Mouse (Mus musculus): ENCODE measurements around the gene Asic2.
A peak's percentile ranks its signal among the peaks of the same experiment; 100 is the strongest.

The Asic2 gene

DNA sequence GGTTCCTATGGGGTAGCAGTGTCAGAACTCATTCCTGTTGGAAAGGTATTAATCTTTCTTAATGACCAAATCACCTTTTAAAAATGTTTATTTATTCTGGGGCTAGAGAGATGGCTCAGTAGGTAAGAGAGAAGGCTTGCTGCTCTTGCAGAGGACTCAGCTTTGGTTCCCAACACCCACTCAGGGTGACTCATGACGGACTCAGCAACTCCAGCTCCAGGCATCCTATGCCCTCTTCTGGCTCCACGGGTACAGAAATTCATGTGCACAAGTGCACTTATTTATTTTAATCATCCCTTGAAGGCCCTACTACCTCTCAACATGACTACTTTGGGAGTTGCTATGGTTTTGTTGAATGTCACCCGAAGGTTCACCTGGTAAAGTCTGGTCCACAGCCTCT lies 780.4 kb downstream of the Asic2 start:
- no peak for DNase-seq (ENCODE audit: low spot score)

DNA sequence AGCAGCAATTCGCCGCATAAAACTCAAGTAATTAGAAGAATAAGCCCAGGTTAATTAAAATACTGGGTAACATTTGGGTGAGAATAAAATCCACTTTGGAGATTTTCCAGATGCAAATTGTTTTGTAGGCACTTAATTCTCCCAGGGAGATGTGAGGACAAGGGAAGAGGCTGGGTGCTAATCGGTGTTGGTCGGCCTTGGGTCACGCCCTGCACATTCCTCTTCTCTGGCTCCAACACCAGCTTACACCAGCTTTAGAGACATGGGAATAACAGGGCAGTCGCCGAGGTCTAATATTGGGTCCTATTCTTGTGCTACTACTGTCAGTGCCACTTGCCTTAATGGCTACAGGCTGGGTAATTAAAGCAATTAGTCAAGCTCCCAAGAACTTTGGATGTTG lies 783.5 kb downstream of the Asic2 start:
- no peak for DNase-seq (ENCODE audit: low spot score)

DNA sequence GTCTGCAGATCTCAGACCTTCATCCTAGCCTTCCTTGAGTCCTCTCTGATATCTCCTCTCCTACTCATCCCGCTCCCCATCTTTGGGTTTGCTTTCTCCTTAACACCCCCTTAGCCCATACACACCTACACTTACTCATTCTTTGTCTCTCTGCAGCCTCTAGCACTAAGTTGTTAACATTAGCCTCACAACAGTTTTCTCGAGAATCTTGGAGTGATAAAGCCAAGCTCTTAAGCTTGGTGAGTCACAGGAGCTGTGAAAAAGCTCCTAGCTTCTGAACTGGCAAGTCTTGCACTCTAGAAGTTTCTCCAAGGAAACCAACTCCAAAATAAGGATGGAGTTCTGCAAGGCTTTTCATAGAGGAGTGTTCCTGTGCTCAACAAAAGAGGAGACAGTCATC lies 803.4 kb downstream of the Asic2 start:
- DNase-seq (ENCODE audit: low spot score): no peak

DNA sequence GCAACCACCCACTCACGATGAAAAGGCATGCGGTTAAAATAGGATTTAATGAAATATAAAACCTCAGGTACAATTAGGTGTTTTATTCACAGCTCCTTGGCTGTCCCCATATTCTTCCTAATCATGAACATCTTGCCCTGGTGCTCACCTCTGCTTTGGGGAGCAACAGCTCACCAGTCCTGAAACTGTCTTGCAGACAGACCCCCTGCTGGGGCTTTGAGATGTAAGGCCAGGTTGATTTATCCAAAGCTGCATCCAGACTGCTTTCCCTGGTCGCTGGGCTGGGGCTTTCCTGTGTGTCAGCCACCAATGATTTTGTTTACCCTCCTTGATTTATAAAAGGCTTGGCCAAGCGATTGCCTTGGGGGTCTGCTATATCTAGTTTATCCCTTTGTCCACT lies 805.2 kb downstream of the Asic2 start:
- no peak for DNase-seq (ENCODE audit: low spot score)

DNA sequence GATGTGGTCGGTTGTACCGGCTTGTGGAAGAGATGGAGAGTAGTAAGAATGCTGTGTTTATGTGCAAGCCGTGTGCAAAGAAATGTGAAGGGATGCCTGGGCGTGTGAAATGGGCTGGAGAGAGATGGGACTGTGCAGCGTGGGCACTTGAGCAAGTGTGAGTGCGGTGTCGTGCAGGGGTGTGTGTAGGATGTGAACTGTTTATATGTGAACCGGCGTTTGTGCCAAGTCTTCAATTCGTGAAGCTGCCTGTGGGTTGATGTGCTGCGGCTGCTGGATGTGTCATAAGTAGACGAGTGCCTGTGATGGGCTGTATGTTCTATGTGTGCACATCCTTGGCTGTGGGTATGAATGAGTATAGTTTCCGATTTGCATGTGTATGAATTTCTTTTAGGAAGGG lies 814.4 kb downstream of the Asic2 start:
- no peak for DNase-seq (ENCODE audit: low spot score)

DNA sequence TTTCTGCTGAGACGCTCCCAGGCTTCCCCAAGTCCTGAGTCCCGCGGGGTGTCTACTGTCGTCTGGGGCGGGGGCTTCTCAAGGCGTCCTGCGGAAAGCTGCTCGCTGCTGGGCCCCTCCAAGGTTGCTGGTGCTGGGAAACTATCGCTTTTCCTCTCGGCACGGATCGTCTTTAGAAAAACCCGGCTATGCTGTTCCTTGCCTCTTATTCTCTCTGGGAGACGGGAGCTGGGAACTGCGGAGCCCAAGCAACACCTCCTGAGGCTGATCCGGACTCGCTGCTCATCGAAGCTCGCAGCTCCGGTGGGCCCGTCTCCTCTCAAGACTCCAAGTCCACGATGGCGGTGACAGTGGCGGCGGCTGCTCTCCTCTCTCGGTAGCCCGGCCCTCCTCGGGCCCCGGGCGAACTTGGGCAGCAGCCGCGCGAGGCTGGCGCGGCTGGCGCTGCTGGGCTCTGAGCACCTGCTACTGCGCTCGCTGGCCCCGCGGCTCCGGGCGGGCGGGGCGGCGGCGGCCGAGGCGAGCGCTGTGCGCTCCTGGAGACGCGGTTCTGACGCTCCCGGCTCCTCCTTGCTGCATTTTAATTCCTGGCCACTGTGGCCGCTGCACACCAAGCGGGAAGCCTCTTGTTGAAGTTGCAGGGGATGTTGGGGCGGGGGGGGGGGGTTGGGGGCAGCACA lies 815.0 kb downstream of the Asic2 start:
- DNase-seq (ENCODE audit: low spot score): peak; percentile 13

DNA sequence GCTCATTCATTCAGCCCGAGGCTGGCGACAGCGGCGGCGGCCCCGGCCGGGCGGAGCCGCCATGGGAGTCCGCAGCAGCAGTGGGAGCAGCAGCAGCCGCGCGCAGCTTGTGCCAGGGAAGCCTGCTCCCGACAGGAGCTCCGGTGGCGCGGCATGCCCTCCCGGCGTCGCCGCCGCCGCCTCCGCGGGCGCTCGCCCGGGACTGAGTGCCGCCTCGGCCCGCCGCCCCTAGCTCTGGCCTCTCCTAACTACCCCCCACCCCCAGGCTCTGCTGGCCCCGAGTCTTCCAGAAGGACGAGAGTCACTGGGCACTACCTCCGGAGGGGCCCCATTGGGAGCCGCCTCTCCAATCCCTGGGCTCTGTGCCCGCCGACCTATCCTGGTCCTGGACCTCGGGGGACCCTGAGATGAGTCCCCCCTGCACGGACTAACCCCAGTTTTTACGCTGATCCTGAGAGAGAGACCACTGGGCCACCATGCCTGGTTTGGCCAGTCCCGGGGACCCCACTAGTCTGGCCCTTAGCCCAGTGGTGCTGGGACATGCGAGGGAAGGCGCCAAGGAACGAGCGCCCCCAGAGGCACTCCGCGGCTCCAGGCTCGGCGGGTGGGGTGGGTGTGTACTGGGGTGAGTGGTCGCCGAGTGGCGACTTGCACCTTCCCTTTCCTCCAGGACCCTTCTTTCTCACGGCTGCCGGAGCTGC lies 815.6 kb downstream of the Asic2 start:
- DNase-seq (ENCODE audit: low spot score): peak; percentile 10

DNA sequence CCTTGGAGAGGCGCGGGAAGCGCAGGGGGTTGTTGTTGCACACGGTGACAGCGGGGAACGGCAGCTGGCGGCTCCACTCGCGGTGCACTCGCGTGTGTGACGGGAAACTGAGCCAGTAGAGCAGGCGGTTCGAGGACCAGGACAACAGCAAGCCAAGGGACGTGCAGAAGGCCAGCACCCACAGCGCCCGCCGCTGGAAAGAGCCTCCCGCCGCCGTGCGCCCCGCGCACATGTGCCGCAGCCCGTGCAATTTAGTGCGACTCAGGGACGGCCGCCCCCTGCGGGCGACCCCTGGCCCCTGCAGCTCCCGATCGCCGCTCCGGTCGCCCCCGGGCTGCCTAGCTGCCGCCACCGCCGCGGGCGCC lies 816.3 kb downstream of the Asic2 start:
- peak; percentile 21 for DNase-seq (ENCODE audit: low spot score)

DNA sequence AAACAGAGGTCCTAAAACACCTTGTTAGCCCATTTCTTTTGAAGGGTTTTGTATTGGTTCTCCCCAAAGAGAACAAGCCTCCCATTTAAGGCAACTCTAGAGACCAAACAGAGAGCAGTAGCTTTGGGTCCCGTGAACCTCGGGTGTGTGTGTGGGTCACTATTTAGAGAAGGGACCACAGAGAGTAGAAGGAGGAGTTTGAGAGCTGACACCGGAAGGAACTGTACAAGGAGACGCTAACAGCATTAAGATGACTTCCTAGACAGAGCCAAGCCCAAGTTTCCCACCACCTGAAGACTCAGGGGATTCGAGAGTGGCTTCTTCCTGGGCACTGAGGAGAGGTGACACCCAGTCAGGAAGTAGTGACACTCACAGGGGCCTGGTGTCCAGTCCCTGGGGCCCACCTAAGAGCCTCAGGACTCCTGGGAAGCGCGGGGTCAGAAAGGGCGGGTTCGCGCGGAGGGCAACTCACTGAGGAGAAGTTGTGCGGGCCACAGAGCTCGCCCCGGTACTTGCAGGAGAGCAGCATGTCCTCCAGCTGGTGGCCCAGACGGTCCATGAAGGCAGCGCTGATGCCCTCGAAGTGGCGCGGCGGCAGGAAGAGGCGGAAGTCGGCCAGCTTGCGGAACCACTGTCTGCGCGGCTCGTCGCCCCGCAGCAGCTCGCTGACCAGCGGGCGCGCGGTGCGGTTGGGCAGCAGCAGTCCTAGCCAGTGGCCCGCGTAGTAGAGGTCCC lies 816.8 kb downstream of the Asic2 start:
- DNase-seq (ENCODE audit: low spot score): no peak

DNA sequence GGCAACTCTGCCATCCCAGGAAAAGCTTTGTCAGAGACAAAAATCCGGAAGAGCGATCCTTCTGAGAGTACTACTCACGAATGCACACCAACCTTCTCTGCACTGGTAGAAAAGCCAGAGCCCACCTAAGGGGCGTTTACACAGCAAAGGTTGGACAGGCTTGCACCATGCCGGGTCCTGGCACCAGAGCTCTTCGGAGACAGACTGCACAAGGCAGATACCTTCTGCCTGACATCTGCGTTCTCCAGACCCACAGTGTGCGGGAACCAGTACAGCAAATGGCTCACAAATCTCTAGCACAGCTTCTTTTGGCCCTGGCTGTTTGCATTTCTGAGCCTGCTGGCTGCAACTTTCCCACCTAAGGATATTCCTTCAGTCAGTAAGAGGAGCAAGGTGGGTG lies 817.6 kb downstream of the Asic2 start:
- no peak for DNase-seq (ENCODE audit: low spot score)

DNA sequence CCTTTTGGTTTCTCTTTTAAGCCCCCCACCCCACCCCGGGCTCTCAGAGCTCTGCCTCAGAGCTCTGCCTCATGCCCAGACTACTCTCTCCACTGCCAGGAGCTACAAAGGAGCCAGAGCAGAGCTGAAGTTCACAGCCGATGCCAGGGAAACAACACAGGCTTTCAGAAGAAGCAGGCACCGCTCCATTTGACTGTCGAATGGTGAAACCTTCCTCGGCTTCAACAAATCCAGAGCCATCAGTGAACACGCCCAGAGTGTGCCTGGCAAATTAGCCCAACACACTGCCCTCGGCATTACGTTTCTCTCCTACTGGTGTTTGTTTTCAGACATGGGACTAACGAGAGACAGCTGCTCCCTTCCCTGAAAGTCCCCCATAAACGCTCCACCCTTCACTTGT lies 819.8 kb downstream of the Asic2 start:
- DNase-seq (ENCODE audit: low spot score): no peak

DNA sequence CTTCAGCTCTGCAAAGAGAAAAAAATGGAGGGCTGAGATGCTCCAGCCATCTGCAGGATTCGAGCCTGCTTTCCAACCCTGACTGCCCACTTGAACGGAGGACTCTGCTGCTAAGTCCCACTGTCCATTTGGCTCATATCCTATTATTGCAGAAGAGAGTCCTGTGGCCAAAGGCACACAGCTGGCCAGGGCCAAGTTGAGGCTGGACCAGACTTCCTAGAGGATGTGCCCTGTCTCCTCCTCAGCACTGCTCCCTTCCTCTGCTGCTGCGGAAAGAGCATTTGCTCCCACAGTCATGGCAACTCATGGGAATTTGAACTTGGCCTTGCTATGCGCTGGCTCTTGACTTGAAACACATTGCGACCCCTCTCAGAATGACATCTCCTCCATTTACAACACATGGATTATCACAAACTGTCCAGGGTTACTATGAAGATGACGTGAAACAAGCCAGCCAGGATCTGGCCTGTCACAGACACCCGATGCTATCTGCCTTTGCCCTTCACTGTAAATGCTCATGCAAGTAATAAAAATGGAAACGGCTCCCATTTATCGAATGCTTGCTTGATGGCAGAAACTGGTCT lies 821.6 kb downstream of the Asic2 start:
- no peak for DNase-seq (ENCODE audit: low spot score)

DNA sequence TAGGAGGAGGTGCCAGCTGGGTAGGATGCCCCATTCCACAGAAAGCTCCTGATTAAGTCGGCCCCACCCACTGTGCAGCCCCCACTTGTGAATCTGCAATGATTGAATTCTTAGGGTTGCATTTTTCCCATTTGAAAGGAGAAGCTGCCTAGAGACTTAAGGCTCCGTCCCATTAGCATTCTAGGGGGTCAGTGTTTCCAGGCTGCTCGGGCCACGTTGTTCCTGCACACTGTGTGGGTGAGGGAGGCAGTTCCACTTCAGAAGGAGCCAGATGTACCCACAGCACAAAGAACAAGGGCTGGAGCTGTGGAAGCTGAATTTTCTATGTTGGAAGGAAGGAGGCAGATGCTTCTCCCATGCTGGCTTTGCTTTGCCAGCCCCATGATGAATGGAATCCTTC lies 833.1 kb downstream of the Asic2 start:
- DNase-seq (ENCODE audit: low spot score): no peak

DNA sequence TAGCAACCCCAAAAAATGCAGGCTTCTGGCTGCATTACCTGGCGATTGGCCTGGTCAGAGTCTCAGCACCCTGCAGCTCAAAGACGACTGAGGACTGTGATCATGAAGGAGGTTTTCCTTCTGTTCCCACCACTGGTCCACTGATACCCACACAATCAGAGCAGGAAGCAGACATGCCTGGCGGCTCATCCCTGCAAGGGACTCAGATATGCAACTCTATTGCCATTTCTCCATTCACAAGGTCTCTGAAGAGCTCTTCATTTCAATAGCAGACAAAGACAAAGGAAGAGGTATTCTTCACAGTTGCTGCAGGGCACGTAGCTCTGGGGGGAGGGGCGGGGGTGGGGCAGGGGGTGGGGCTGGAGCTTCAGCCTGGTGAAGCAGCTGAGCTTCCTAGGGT lies 834.3 kb downstream of the Asic2 start:
- no peak for DNase-seq (ENCODE audit: low spot score)

DNA sequence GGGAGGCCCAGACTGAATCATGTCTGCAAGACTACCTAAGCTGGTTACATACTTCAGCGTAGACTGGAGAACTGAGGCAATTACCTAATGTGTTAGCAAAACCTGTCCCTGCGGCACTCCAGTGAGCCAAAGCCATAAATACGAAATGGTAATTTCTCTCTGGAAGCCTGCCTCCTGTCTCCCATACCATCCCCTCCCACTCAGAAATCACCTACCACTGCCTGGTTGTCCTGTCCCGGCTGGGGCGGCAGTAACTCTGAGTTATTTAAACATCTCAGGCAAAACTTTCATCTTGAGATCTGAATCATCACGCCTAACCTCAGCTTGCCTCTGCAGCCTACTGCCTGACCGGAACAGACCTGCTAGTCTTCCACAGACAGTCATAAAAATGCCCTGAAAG lies 835.6 kb downstream of the Asic2 start:
- no peak for DNase-seq (ENCODE audit: low spot score)

DNA sequence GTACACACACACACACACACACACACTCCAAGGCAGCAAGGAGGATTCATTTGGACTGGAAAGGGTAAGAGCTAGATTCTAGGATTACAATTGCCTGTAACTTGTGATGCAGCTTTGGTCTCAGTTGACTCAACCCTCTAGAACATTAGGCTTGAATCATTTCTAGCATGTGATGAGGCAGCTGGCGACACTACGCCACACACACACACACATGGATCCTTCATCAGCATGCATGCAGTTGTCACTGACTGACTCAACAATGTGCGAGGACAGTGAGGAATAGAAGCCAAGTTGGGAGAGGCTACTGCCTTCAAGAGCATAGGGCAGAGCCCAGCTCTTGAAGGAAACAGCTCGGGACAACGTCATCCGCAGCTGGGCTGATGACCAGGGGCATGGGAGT lies 843.9 kb downstream of the Asic2 start:
- no peak for DNase-seq (ENCODE audit: low spot score)

DNA sequence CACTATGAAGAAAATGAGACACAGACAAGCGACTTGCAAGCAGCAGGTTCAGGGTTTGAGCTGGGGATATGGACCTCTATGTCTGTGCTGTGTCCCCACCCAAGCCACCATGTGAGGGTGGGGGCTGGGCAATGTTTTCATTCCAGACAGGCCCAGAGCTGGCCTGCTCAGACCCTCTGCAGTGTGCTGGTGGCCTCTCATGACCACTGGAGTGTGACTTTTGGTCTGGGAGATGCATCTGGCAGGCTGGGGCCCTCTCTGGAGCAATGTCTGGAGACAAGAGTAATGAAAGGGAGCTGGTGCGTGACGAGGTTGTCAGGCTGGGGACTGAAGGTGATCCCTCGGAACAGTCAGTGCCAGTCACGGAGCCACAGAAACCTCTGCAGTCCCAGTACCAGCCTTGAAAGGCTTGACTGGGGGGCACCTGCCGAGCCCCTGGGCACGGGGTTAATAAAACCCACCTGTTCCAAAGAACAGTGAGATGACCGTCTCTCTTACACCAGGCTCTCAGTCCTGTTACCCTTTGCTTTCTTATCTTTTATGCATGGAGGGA lies 848.2 kb downstream of the Asic2 start:
- no peak for DNase-seq (ENCODE audit: low spot score)

DNA sequence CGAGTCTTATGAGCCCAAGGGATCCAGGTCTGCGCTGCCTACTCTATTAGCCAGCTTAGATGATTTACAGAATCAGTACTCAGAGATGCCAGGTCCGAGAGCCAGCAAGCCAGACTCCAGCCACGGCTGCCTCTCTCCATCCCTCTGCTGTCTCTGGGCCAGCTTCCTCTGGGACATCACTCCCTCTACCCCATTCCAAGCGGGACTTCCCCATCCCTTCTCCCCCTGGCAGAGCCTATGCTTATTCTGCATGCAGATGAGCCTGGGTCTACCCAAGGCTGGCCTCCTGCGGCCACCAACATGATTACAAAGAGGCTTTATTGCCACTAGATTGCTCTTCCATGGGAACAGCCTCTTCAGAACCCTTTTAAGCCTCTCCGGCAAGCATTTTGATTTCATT lies 850.2 kb downstream of the Asic2 start:
- DNase-seq (ENCODE audit: low spot score): no peak

DNA sequence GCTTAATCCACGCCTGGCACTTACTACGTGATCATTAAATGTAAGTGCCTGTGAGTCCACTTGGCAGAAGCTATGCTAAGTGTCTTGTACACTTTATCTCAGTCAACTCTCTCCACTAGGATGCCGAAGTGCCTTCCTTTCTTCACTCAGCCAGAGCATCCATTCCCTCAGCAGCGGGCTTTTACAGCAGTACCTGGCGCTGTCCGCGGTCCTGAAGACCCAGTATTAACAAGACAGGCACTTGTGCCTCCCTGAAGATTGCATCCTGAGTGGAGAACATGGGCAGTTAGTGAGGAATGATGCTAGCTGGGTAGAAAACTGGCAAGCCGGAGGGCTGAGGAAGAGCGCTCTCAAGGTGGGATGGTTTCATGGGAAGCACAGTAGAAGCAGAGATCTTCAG lies 852.6 kb downstream of the Asic2 start:
- peak; percentile 49 for DNase-seq (ENCODE audit: low spot score)

DNA sequence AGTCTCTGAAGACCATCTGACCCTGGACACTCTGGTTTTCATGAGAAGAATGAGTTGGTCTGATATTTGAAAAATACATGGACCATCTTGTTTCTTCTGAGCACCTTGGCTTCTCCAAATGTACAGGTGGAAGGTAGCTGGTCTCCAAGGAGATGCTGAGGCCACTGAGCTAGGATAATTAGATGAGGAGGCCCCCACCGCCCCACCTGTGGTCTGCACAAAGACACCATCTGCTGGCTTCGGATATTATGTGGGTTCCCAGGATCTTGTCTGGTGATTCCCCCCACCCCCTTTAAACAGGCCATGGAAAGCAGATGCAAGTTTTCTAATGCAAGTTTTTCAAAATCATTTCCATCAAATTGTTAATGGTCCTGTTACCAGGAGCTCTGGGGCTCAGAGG lies 856.6 kb downstream of the Asic2 start:
- no peak for DNase-seq (ENCODE audit: low spot score)

DNA sequence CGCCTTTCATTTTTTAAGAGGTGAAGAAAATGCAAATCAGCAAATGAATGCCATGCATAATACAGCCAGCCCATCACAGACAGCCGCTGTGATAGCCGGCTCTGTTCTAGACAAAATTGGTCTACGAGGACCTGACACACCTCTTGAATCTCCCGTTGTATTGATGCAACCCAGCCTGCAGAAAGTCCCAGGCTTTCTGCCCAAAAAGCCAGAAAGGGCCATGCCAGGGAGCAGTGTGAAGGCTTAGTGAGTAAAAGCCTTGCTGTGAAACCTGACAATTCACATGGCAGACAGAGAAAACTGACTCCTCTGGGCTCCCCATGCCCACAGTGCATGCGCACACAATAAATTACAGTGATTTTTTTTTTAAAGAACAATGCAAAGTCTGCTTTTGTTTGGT lies 858.2 kb downstream of the Asic2 start:
- DNase-seq (ENCODE audit: low spot score): no peak

DNA sequence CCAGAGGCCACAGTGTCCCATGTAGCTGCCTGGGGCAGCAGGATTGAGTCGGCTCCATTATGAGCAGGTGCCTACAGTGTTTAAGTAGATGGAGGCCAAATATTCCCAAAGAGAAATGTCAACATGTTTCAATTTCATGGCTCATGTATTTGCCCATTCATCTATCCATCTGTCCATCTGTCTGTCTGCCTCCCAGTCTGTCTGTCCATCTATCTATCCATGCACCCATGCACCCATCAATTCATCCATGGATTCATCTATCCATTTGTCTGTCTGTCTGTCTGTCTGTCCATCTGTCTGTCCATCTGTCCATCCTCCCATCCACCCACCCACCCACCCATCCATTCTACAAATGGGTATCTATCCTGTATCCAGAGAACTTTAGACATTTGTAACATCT lies 861.3 kb downstream of the Asic2 start:
- DNase-seq (ENCODE audit: low spot score): no peak

DNA sequence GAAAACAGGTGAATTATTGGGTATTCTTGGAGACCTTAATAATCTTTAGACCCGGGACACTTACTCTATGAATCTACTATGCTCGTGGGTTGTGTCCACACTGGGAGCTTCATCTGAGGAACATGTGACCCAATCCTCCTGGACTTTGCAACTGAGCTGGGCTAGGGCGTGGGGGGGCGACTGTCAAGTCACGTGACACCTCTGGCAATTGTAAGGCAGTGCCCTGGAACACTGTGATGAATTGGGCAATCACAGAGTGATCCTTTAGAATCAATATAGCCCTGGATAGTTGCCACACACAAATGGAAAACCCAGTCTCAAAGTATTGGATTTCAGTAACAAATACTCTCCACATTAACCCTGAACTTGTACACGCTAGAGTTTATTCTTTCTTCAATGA lies 867.4 kb downstream of the Asic2 start:
- DNase-seq (ENCODE audit: low spot score): no peak

Data from ovary, postnatal 10 days (tissue).